In genomic region chr4:139582903-139583302, GRCm38 (mm10) we compare ENCODE assay signal across 16 mouse cellular contexts. TPM values are rescaled to one million over a fixed set of nuclear protein-coding genes. Genes with fewer than 3 reads are reported as not detected.
DNase-seq lines count a peak whose midpoint lies in the region; ATAC-seq and TF ChIP-seq lines count a peak whose summit lies in the region.
"Had no signal": no experiment of that assay in that cellular context is flagged by ENCODE, and none has a peak within 500 bp of the region (broad histone marks: within the 10 kb centered on the region; RNA-seq: fewer than 3 reads in every experiment).

No protein-coding gene starts in this region.

- no peak overlapping the region for H3K27ac ChIP-seq in hindbrain, embryonic 12.5 days
- no peak overlapping the region for H3K27ac ChIP-seq in hindbrain, postnatal 0 days
- H3K27ac ChIP-seq in lung, embryonic 16.5 days (ENCODE audit: low read length) = peak overlapping the region; percentile 20; the same call in 1 of the 2 replicates
- 0 out of 2 replicates have a peak overlapping the region, but pooled peaks have one; percentile 17 for H3K27ac ChIP-seq in limb, embryonic 12.5 days
- H3K27ac ChIP-seq: midbrain, embryonic 12.5 days had no signal

- DNase-seq in cerebellum, adult 9-10 months = peak; percentile 35
- DNase-seq in cerebellum, adult 11 months = no peak
- no peak for DNase-seq in hindbrain, postnatal 0 days (ENCODE audit: low spot score)
- no peak for DNase-seq in lung, postnatal 36 days
- no peak for DNase-seq in frontal cortex, postnatal 36 days (ENCODE audit: low spot score in 2 of 2)
- DNase-seq: kidney, postnatal 4 days; liver, embryonic 13.5 days; right cerebral cortex, postnatal 14 days; thymus, postnatal 4 days had no signal

- no peaks in the 10 kb centered on the region for H3K36me3 ChIP-seq in hindbrain, embryonic 12.5 days
- no peaks in the 10 kb centered on the region for H3K36me3 ChIP-seq in hindbrain, postnatal 0 days (ENCODE audit: insufficient read depth, low read length)
- H3K36me3 ChIP-seq in lung, embryonic 16.5 days (ENCODE audit: control insufficient read depth, insufficient read depth, low read length) = no peaks in the 10 kb centered on the region
- H3K36me3 ChIP-seq in limb, embryonic 12.5 days = no peaks in the 10 kb centered on the region
- H3K36me3 ChIP-seq: liver, embryonic 13.5 days; midbrain, embryonic 12.5 days had no signal

- no peaks in the 10 kb centered on the region for H3K9me3 ChIP-seq in hindbrain, embryonic 12.5 days (replicated peaks)
- H3K9me3 ChIP-seq in hindbrain, postnatal 0 days (ENCODE audit: low read length) = no peaks in the 10 kb centered on the region
- no peaks in the 10 kb centered on the region for H3K9me3 ChIP-seq in lung, embryonic 16.5 days (ENCODE audit: control insufficient read depth, low read length)
- H3K9me3 ChIP-seq in limb, embryonic 12.5 days = no peaks in the 10 kb centered on the region
- H3K9me3 ChIP-seq: liver, embryonic 13.5 days; midbrain, embryonic 12.5 days had no signal

- ATAC-seq in hindbrain, embryonic 12.5 days (ENCODE audit: low FRiP score) = no peak
- ATAC-seq in hindbrain, postnatal 0 days = no peak
- ATAC-seq in lung, embryonic 16.5 days (ENCODE audit: low read depth) = no peak
- no peak for ATAC-seq in limb, embryonic 12.5 days (ENCODE audit: insufficient number of reproducible peaks, insufficient read depth, low FRiP score, low TSS enrichment, low read depth)

- H3K4me3 ChIP-seq in hindbrain, embryonic 12.5 days = no peak overlapping the region
- no peak overlapping the region for H3K4me3 ChIP-seq in hindbrain, postnatal 0 days (ENCODE audit: low read length)
- no peak overlapping the region for H3K4me3 ChIP-seq in lung, embryonic 16.5 days (ENCODE audit: low read length)
- no peak overlapping the region for H3K4me3 ChIP-seq in limb, embryonic 12.5 days (replicated peaks)
- H3K4me3 ChIP-seq: liver, embryonic 13.5 days; midbrain, embryonic 12.5 days had no signal

- no peak for TF ChIP-seq CTCF in hindbrain, postnatal 0 days (IDR thresholded peaks at IDR 0.05; ENCODE audit: low read depth)

- 34% methylated on average over 3 of the region's 3 CpGs for WGBS in hindbrain, embryonic 12.5 days
- WGBS in hindbrain, postnatal 0 days = 29% methylated on average over 3 of the region's 3 CpGs
- WGBS in lung, embryonic 16.5 days = 53% methylated on average over 3 of the region's 3 CpGs
- 44% methylated on average over 3 of the region's 3 CpGs for WGBS in limb, embryonic 12.5 days

- H3K9ac ChIP-seq in hindbrain, embryonic 12.5 days = peak overlapping the region; percentile 13; the same call in 1 of the 2 replicates
- no peak overlapping the region for H3K9ac ChIP-seq in hindbrain, postnatal 0 days (replicated peaks; ENCODE audit: low read length)
- H3K9ac ChIP-seq in lung, embryonic 16.5 days (ENCODE audit: low read length) = no peak overlapping the region
- H3K9ac ChIP-seq in limb, embryonic 12.5 days (replicated peaks) = no peak overlapping the region; the same call in 1 of the 2 replicates
- H3K9ac ChIP-seq: liver, embryonic 13.5 days; midbrain, embryonic 12.5 days had no signal

- H3K4me1 ChIP-seq in hindbrain, embryonic 12.5 days = peaks cover 67% of the 10 kb centered on the region
- H3K4me1 ChIP-seq in hindbrain, postnatal 0 days (ENCODE audit: insufficient read depth, low read length) = peaks cover 51% of the 10 kb centered on the region
- H3K4me1 ChIP-seq in lung, embryonic 16.5 days (replicated peaks; ENCODE audit: control insufficient read depth, insufficient read depth, low read length) = peaks cover 79% of the 10 kb centered on the region
- peaks cover 63% of the 10 kb centered on the region for H3K4me1 ChIP-seq in limb, embryonic 12.5 days (replicated peaks)

- H3K27me3 ChIP-seq in hindbrain, embryonic 12.5 days = no peaks in the 10 kb centered on the region
- H3K27me3 ChIP-seq in hindbrain, postnatal 0 days (ENCODE audit: insufficient read depth, low read length) = no peaks in the 10 kb centered on the region
- no peaks in the 10 kb centered on the region for H3K27me3 ChIP-seq in lung, embryonic 16.5 days (ENCODE audit: control insufficient read depth, insufficient read depth, low read depth, low read length)
- no peaks in the 10 kb centered on the region for H3K27me3 ChIP-seq in limb, embryonic 12.5 days

- no peak overlapping the region for H3K4me2 ChIP-seq in hindbrain, embryonic 12.5 days (replicated peaks)
- no peak overlapping the region for H3K4me2 ChIP-seq in hindbrain, postnatal 0 days (ENCODE audit: low read depth, low read length)
- H3K4me2 ChIP-seq in lung, embryonic 16.5 days (ENCODE audit: low read depth, low read length) = no peak overlapping the region
- H3K4me2 ChIP-seq in limb, embryonic 12.5 days = no peak overlapping the region
- H3K4me2 ChIP-seq: liver, embryonic 13.5 days; midbrain, embryonic 12.5 days had no signal

RNA-seq across cellular contexts. Expression of gene Gm21969, which starts 20.1 kb away (rescaled TPM):
- polyA plus RNA-seq in hindbrain, embryonic 12.5 days (2016; fragmentation: Nextera tagmentation; extraction: Ambion mirVana) = not detected in 2 replicates
- not detected in 2 replicates for total RNA-seq in hindbrain, postnatal 0 days (2014; rRNA removed)
- polyA plus RNA-seq in hindbrain, postnatal 0 days (2015; fragmentation: Nextera tagmentation; extraction: Ambion mirVana) = not detected in 2 replicates
- 0.05 TPM in 1 of 2 replicates, not detected in the other for polyA plus RNA-seq in lung, embryonic 16.5 days (2015; fragmentation: Nextera tagmentation; extraction: Ambion mirVana)
- not detected in 2 replicates for polyA plus RNA-seq in limb, embryonic 12.5 days (2016; fragmentation: Nextera tagmentation; extraction: Ambion mirVana)
- total RNA-seq: gastrocnemius, adult 8-10 months; hematopoietic stem cell, adult 5-6 weeks had no signal
- polyA plus RNA-seq: liver, embryonic 13.5 days; midbrain, embryonic 12.5 days; neural tube, embryonic 14.5 days had no signal

RNA-seq across cellular contexts. Expression of gene Aldh4a1, which starts 39.8 kb away (rescaled TPM):
- polyA plus RNA-seq in hindbrain, embryonic 12.5 days (2016; fragmentation: Nextera tagmentation; extraction: Ambion mirVana) = 20.6 and 21.4 TPM in 2 replicates
- total RNA-seq in hindbrain, postnatal 0 days (2014; rRNA removed) = 30.0 and 43.3 TPM in 2 replicates
- polyA plus RNA-seq in hindbrain, postnatal 0 days (2015; fragmentation: Nextera tagmentation; extraction: Ambion mirVana) = 26.6 and 27.6 TPM in 2 replicates
- 25.5 and 30.7 TPM in 2 replicates for polyA plus RNA-seq in lung, embryonic 16.5 days (2015; fragmentation: Nextera tagmentation; extraction: Ambion mirVana)
- 24.3 and 25.3 TPM in 2 replicates for polyA plus RNA-seq in limb, embryonic 12.5 days (2016; fragmentation: Nextera tagmentation; extraction: Ambion mirVana)

RNA-seq across cellular contexts. Expression of gene Iffo2, which starts 52.6 kb away (rescaled TPM):
- polyA plus RNA-seq in hindbrain, embryonic 12.5 days (2016; fragmentation: Nextera tagmentation; extraction: Ambion mirVana) = 5.7 and 5.8 TPM in 2 replicates
- 14.4 and 14.5 TPM in 2 replicates for total RNA-seq in hindbrain, postnatal 0 days (2014; rRNA removed)
- polyA plus RNA-seq in hindbrain, postnatal 0 days (2015; fragmentation: Nextera tagmentation; extraction: Ambion mirVana) = 5.9 and 6.8 TPM in 2 replicates
- polyA plus RNA-seq in lung, embryonic 16.5 days (2015; fragmentation: Nextera tagmentation; extraction: Ambion mirVana) = 2.9 and 3.7 TPM in 2 replicates
- polyA plus RNA-seq in limb, embryonic 12.5 days (2016; fragmentation: Nextera tagmentation; extraction: Ambion mirVana) = 4.1 and 5.9 TPM in 2 replicates

Comparison
In these comparisons a context has a peak if more than half of its experiments do, and no peak if none do; other contexts are left out.
1. H3K27ac ChIP-seq: peak in lung, embryonic 16.5 days (single experiment) and limb, embryonic 12.5 days (single experiment); none in hindbrain, embryonic 12.5 days (single experiment) and hindbrain, postnatal 0 days (single experiment).